Mouse (Mus musculus) liver, postnatal 0 days (tissue): ENCODE results near the gene Krba1.

Experiments used
- CTCF ChIP-seq: sonication (generic); IDR thresholded peaks from 2 replicates; pipeline ENCODE4 v1.5.1; 2016; ENCODE audit warnings: antibody characterized with exemption, low read depth
- EP300 ChIP-seq: IDR thresholded peaks from 2 replicates; pipeline ENCODE4 v1.6.1; 2016; ENCODE audit warnings: antibody characterized with exemption, low read depth, mild to moderate bottlenecking

DNA sequence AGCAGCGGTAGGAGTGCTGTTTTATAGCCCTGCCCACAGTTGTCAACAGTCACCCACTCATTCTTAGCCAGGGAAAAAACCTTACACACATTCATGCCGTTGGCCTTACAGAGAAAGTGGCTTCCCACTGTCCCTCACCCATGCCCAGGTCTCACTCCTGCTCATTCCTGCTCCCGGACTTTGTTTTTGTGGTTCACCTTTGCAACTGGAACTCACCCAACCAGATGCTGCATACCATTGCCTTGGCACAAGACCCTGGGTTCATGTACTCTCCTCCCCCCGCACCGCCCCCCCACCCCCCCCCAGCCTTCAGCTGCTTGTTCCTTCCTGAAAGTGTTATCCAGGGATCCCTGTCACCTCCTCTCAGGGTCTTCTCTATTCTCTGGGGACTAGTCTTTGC lies 39.7 kb downstream of the Krba1 start:
- TF ChIP-seq CTCF: no peak
- TF ChIP-seq EP300: no peak
